Mouse (Mus musculus): ENCODE measurements around the gene Fbp1.

DNA sequence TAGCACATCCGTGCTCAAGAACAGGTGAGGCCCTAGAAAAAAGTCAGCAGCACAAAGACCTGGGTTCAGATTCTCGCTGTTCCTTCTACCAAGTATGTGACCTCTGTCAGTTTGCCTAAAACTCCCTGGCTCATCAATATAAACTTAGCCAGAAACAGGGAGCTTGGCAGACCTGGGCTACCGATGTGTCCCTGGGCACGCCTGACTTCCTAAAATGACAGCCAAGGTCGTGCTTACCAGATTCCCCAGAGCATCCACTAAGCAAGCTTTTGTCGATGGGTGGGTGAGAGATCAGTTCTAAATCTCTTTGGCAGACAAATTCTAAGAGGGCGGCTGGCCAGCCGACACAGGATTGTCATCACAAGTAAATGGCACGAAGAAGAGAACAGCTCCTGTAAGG, 6.7 kb downstream of the Fbp1 start:
- no peak for TF ChIP-seq CTCF (IDR thresholded peaks at IDR 0.05; ENCODE audit: insufficient read depth, low read length)
- TF ChIP-seq POLR2A (IDR thresholded peaks at IDR 0.05; ENCODE audit: borderline replicate concordance, extremely low read depth, low read depth, low read length) = no peak

All from lung, adult 2 months (tissue).